Comparison of ENCODE assay signal across 8 mouse cellular contexts in genomic region chr17:56808518-56808917, GRCm38 (mm10). TPM values are rescaled to one million over a fixed set of nuclear protein-coding genes. Genes with fewer than 3 reads are reported as not detected.
DNase-seq lines count a peak whose midpoint lies in the region; ATAC-seq and TF ChIP-seq lines count a peak whose summit lies in the region.

No protein-coding gene starts in this region.

- no peaks in the 10 kb centered on the region for H3K4me1 ChIP-seq in intestine, postnatal 0 days (replicated peaks; ENCODE audit: control insufficient read depth, insufficient read depth, low read length)

- no peaks in the 10 kb centered on the region for H3K27me3 ChIP-seq in intestine, postnatal 0 days (replicated peaks; ENCODE audit: control insufficient read depth, insufficient read depth, low read length)

- WGBS in intestine, postnatal 0 days: 13% methylated on average over 9 of the region's 9 CpGs

- ATAC-seq in granulocyte monocyte progenitor cell, adult 5-6 weeks (replicated peaks; ENCODE audit: poor library complexity, severe bottlenecking): peak; percentile 77
- peak; percentile 58 for ATAC-seq in intestine, postnatal 0 days

- peak; percentile 98 for TF ChIP-seq CTCF in intestine, postnatal 0 days (IDR thresholded peaks at IDR 0.05; ENCODE audit: low read depth)

- intact Hi-C loops in left cerebral cortex, postnatal 36 days (cut with DNase I): loop anchor here (1.0 to 10.0 kb wide), 4 partner anchors 50 to 526 kb away; partner anchors contain the start of gene Acer1

- H3K4me2 ChIP-seq in intestine, postnatal 0 days (replicated peaks; ENCODE audit: low read depth): no peak overlapping the region

- H3K4me3 ChIP-seq in intestine, postnatal 0 days (ENCODE audit: low read depth, low read length): no peak overlapping the region

- H3K9me3 ChIP-seq in intestine, postnatal 0 days (ENCODE audit: control insufficient read depth): no peaks in the 10 kb centered on the region

- no peaks in the 10 kb centered on the region for H3K36me3 ChIP-seq in intestine, postnatal 0 days (ENCODE audit: control insufficient read depth, insufficient read depth)

- H3K9ac ChIP-seq in intestine, postnatal 0 days (ENCODE audit: low read depth, low read length): no peak overlapping the region

- no peak overlapping the region for H3K27ac ChIP-seq in intestine, postnatal 0 days (ENCODE audit: low read depth, low read length)

- DNase-seq in adrenal gland, adult 2 months: peak; percentile 88
- peak; percentile 79 for DNase-seq in embryo, embryonic 9.5 days (ENCODE audit: extremely low spot score)
- DNase-seq in left cerebral cortex, postnatal 36 days (ENCODE audit: low spot score in 2 of 2): peak; percentile 73 to 78
- DNase-seq in mesoderm, embryonic 11.5 days (ENCODE audit: low read depth, low spot score): peak; percentile 83
- DNase-seq in right cerebral cortex, postnatal 14 days: peak; percentile 75
- DNase-seq in yolk sac, embryonic 10.5 days (ENCODE audit: low spot score): peak; percentile 49

RNA-seq across cellular contexts. Expression of gene Rfx2, which starts 22.3 kb away (rescaled TPM):
- total RNA-seq in adrenal gland, adult 2 months (2021): 1 to 10 TPM; 5.7 to 7.8 TPM
- polyA plus RNA-seq in adrenal gland, adult 2 months (2012; rRNA removed): 12.3 and 13.4 TPM in 2 replicates
- total RNA-seq in granulocyte monocyte progenitor cell, adult 5-6 weeks (2014; fragmentation: Nextera tagmentation): 4.4 and 6.4 TPM in 2 replicates
- 1.6 and 2.8 TPM in 2 replicates for total RNA-seq in granulocyte monocyte progenitor cell, adult 5-6 weeks (2017)
- polyA plus RNA-seq in intestine, postnatal 0 days (2015; fragmentation: Nextera tagmentation; extraction: Ambion mirVana): 1.4 and 1.6 TPM in 2 replicates
- total RNA-seq in left cerebral cortex, postnatal 36 days (2021): 1 to 10 TPM; 2.7 to 2.9 TPM

RNA-seq across cellular contexts. Expression of gene Prr22, which starts 38.5 kb away (rescaled TPM):
- under 1 TPM; 0.43 to 0.73 TPM for total RNA-seq in adrenal gland, adult 2 months (2021)
- polyA plus RNA-seq in adrenal gland, adult 2 months (2012; rRNA removed): 4.7 and 5.6 TPM in 2 replicates
- total RNA-seq in granulocyte monocyte progenitor cell, adult 5-6 weeks (2014; fragmentation: Nextera tagmentation): 0.17 and 2.6 TPM in 2 replicates
- 1.6 and 1.7 TPM in 2 replicates for total RNA-seq in granulocyte monocyte progenitor cell, adult 5-6 weeks (2017)
- 0.25 and 0.51 TPM in 2 replicates for polyA plus RNA-seq in intestine, postnatal 0 days (2015; fragmentation: Nextera tagmentation; extraction: Ambion mirVana)
- total RNA-seq in left cerebral cortex, postnatal 36 days (2021): 1 to 10 TPM; 1.2 to 1.3 TPM

RNA-seq across cellular contexts. Expression of gene Dus3l, which starts 44.0 kb away (rescaled TPM):
- total RNA-seq in adrenal gland, adult 2 months (2021): 10 to 100 TPM; 30.0 to 36.2 TPM
- polyA plus RNA-seq in adrenal gland, adult 2 months (2012; rRNA removed): 104 and 121 TPM in 2 replicates
- total RNA-seq in granulocyte monocyte progenitor cell, adult 5-6 weeks (2014; fragmentation: Nextera tagmentation): 20.5 and 22.8 TPM in 2 replicates
- 18.2 and 21.8 TPM in 2 replicates for total RNA-seq in granulocyte monocyte progenitor cell, adult 5-6 weeks (2017)
- 16.1 and 16.6 TPM in 2 replicates for polyA plus RNA-seq in intestine, postnatal 0 days (2015; fragmentation: Nextera tagmentation; extraction: Ambion mirVana)
- total RNA-seq in left cerebral cortex, postnatal 36 days (2021): 10 to 100 TPM; 57.6 to 75.6 TPM

RNA-seq across cellular contexts. Expression of gene Nrtn, which starts 51.2 kb away (rescaled TPM):
- total RNA-seq in adrenal gland, adult 2 months (2021): 1 to 10 TPM; 3.2 to 3.9 TPM
- 53.9 and 64.0 TPM in 2 replicates for polyA plus RNA-seq in adrenal gland, adult 2 months (2012; rRNA removed)
- not detected in 2 replicates for total RNA-seq in granulocyte monocyte progenitor cell, adult 5-6 weeks (2014; fragmentation: Nextera tagmentation)
- not detected in 2 replicates for total RNA-seq in granulocyte monocyte progenitor cell, adult 5-6 weeks (2017)
- 20.6 and 21.0 TPM in 2 replicates for polyA plus RNA-seq in intestine, postnatal 0 days (2015; fragmentation: Nextera tagmentation; extraction: Ambion mirVana)
- total RNA-seq in left cerebral cortex, postnatal 36 days (2021): 1 to 10 TPM; 5.9 to 7.3 TPM
